Mouse (Mus musculus): ENCODE data around the gene Htr1d.

Htr1d gene

GRCm38 (mm10) chr4:136454850-136455260 is 31.5 kb downstream of the Htr1d start:
- peak; percentile 89 for DNase-seq

DNA sequence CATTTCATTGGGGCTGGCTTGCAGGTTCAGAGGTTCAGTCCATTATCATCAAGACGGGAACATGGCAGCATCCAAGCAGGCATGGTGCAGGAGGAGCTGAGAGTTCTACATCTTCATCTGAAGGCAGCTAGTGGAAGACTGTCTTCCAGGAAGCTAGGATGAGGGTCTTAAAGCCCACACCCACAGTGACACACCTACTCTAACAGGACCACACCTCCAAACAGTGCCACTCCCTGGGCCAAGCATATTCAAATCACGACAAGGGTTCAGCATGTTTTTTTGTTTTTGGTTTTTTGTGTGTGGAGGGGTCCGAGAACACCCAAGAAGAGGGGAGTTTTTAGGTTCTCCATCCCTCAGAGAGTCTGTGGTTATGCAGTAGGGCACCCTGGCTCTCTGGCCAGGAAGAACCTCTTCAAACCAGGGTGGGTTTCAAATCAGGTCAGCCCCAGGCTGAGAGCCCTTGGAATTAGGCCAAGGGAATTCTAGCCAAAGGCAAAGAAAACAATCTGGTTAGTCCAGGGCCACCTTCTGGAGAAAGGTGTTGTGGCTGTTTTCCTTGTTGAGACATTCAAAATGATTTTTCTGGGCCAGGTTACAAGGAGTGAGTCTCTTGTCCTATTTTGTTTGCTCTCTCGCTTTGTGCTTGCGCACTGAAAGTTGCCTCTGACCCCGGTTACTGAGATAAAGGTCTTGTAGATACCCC is 33.3 kb downstream of the Htr1d start:
- no peak for DNase-seq

DNA sequence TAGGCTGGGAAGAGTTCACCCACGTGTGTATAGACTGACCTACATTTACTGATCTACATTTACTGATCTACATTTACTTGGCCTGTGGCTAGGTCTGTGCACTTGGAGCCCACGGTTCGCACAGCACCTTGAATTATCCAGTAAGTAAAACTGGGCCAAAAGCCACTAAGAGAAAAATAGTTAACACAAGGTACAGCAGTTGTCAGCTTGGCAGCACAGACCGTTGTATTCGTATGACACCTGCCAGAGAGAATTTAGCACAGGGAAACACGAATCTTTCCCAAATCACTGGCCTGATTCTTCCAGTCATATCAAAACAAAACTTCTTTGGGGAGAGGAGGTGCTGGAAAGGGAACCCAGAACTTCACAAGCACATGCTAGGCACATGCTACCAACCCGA is 35.0 kb downstream of the Htr1d start:
- no peak for DNase-seq

GRCm38 (mm10) chr4:136459210-136459609 is 35.9 kb downstream of the Htr1d start:
- no peak for DNase-seq

DNA sequence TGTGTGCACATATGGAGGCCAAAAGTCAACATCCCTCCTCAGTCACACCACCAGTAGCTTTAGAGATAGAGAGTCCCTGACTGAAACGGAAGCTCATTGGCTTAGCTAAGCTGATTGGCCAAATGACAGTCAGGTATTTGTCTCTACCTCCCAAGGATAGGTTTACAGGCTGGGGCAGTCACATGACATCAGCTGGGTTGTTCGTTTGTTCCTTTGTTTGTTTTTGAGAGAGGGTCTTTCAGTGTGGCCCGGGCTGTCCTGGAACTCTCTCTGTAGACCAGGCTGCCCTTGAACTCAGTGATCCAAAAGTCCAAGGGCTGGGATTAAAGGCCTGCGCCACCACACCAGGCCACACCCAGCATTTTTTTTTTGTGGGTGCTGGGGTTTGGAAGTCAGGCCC is 37.9 kb downstream of the Htr1d start:
- no peak for DNase-seq

- DNase-seq = no peak
These were observed 38.4 kb downstream of the Htr1d start for GRCm38 (mm10) chr4:136461761-136462085.

DNA sequence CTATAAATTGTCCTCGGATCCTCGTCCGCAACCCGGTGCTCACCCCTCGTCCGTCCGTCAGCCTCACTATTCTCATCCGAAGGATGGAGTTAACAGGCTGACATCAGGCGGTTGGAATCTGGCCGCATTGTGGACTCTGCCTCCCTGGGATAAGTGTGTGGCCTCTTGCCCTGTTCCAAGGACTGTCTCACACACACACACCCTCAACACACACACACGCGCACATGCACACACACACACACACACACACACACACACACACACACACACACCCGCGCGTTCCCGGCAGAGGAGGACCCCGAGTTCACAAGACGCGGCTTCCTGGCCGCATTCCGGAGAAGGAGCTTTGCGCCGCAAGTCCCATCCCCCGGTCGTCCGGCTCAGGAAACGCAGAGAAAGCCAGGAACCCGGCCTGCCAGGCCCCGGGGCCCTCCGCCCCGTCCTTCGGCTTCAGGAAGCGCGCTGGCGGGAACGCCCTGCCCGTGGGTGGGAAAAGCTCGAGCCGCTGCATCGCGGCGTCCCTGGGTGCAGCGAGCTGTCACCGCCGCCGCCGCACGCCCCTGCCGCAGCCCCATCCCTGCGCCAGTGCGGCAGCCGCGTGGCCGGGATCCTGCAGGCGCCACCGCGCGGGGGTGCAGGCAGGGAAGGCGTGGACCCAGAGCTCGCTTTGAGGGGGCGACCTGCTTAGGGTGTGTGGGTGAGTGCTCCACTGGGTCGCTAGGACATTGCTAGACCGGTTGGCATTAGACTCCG is 38.9 kb downstream of the Htr1d start, which contains the start of gene 6030445D17Rik:
6030445D17Rik (plus strand) TSS at position 165 of the 753 bp plus-strand sequence.
- DNase-seq = peak; percentile 87

- peak; percentile 37 for DNase-seq
These were observed 39.5 kb downstream of the Htr1d start for GRCm38 (mm10) chr4:136462839-136463178.

DNA sequence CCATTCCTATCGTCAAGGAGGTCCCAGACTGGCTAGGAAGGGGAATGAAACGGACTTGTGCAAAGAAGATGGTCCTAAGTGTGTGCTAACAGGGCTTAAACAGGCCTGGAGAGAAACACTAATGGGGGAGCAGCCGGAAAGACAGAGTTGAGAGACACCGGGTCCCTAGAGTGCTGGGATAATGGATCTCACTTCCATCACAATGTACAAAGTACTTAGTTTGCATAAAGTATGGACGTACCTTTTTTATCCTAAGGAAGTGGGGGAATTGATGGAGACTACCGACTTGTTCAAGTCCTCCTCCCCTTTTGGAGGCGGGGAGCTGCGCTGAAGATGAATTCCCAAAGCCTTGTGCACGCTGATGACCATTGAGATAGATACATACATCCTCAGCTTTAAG is 40.1 kb downstream of the Htr1d start:
- no peak for DNase-seq

GRCm38 (mm10) chr4:136466226-136466625 is 42.9 kb downstream of the Htr1d start:
- no peak for DNase-seq

- DNase-seq = no peak
These were observed 45.4 kb downstream of the Htr1d start for GRCm38 (mm10) chr4:136468553-136469327.

GRCm38 (mm10) chr4:136469371-136469903 is 46.1 kb downstream of the Htr1d start, which contains the start of gene Luzp1:
Gene Luzp1, plus strand, starts transcription at chr4:136469761.
- peak; percentile 94 for DNase-seq

DNA sequence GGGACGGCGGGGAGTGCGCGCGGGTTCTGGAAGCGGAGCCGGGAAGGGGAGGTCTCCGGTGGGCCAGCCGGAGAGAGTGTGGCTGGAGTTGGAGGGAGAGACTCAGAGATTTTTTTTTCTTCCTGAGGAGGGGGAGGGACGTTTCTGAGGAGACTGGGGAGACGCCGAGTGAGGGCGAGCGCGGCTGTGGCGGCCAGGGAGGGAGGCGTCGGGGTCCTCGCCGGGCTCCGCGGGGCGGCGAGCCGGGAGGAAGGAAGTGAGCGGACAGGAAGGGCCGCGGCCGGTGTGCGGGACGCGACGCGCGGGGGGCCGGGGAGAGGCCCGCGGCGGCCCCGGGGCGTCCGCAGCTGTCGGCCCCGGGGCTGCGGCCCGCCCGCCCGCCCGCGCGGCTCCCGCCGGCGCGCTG is 46.6 kb downstream of the Htr1d start:
- DNase-seq = peak; percentile 59

DNA sequence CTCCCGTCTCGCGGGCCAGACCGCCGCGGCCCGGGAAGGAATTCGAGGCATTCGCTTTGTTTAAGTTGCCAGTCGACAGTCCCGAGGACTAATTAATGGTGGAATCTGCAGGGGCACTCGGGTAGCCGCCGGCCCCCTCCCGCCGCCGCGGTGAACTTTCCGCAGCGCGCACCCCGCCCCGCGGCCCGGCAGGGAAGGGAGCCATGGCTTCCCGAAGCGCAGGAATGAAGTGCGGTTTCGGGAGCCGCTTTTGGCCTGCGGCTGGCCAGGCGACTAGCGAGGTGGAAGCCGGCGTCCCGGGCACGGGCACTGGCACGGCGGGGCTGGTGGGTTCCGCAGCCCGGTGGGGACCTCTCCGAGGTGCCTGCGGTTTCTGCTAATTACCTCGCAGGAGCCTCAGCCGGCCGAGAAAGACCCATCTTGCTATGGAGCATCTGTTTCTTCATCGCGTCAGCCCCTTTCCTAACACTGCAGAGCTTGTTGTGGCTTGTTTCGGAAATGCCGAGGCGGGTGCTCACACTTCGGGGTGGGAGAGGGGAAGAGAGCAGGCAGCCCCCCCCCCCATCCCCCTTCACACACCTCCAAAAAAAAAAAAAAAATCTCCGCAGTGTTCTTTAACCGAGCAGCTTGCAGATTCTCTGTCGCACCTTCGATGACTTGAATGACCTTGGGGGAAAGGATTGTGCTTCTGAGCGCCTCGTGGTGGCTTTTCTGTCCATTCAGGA is 47.2 kb downstream of the Htr1d start:
- peak; percentile 48 for DNase-seq

DNA sequence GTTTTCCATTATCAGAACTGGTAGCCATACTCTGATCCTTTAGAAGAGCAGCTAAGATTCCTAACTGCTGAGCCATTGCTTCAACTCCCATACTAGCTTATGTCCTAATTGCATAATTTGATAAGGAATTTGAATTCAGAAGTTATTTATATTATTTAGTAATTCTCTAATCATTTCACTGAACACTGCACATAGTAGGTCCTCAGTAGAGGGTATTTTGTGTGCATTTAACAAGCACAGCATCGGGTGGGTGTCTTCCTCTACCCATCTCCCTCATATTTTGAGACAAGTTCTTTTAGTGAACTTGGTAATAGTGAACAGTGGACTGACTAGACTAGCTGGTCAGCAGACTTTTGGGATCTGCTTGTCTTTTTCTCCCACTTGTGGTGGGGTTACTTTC is 53.4 kb downstream of the Htr1d start:
- DNase-seq = no peak

DNA sequence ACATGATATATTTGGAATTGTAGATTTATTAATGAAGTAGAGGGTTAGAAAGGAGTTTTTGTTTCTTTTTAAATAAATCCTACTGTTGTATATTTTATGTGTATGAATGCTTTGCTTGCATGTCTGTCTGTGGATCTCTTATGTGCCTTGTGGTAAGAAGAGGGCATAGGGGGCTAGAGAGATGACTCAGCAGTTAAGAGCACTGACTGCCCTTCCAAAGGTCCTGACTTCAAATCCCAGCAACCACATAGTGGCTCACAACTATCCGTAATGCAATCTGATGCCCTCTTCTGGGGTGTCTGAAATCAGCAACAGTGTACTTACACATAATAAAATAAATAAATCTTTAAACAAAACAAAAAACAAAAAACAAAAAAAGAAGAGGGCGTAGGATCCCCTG is 63.2 kb downstream of the Htr1d start:
- no peak for DNase-seq
